Mouse (Mus musculus) neural tube, embryonic 11.5 days (tissue): ENCODE results near the gene Plxdc2. TPM values are rescaled to one million over a fixed set of nuclear protein-coding genes. Genes with fewer than 3 reads are reported as not detected.

Source experiments
- ATAC-seq: fragments of 200-750 bp; cut with Nextera tagmentation; 2 replicates; pipeline ENCODE4 v1.8.0; 2017; ENCODE audit warnings: moderate number of reproducible peaks, mild to moderate bottlenecking, moderate TSS enrichment, moderate library complexity; ENCODE audit not compliant: insufficient read depth, low FRiP score, low TSS enrichment
- DNase-seq: peaks from one replicate; pipeline ENCODE4 v3.0.0-alpha.2; 2015; ENCODE audit warnings: low spot score
- H3K27ac ChIP-seq: fragments of 300-500 bp; sonication (generic); 2 replicates; pipeline ENCODE4 v1.5.1; 2014; ENCODE audit warnings: low read depth, mild to moderate bottlenecking, low read length
- H3K27me3 ChIP-seq: fragments of 300-500 bp; sonication (generic); 2 replicates; pipeline ENCODE4 v1.6.1; 2014; ENCODE audit warnings: mild to moderate bottlenecking, low read length, mixed read lengths; ENCODE audit not compliant: control insufficient read depth, insufficient read depth
- H3K36me3 ChIP-seq: fragments of 300-500 bp; sonication (generic); 2 replicates; pipeline ENCODE4 v1.6.1; 2014; ENCODE audit warnings: mild to moderate bottlenecking, low read length, moderate library complexity, mixed read lengths; ENCODE audit not compliant: control insufficient read depth, insufficient read depth
- H3K4me1 ChIP-seq: fragments of 300-500 bp; sonication (generic); 2 replicates; pipeline ENCODE4 v1.6.1; 2014; ENCODE audit warnings: low read length, mixed read lengths; ENCODE audit not compliant: control insufficient read depth, insufficient read depth
- H3K4me2 ChIP-seq: fragments of 300-500 bp; sonication (generic); 2 replicates; pipeline ENCODE4 v1.6.1; 2014; ENCODE audit warnings: low read depth, mild to moderate bottlenecking, moderate library complexity
- H3K4me3 ChIP-seq: fragments of 300-500 bp; sonication (generic); 2 replicates; pipeline ENCODE4 v1.5.1; 2014; ENCODE audit warnings: low read depth, low read length
- H3K9ac ChIP-seq: fragments of 300-500 bp; sonication (generic); 2 replicates; pipeline ENCODE4 v1.6.1; 2014; ENCODE audit warnings: mild to moderate bottlenecking, low read length
- H3K9me3 ChIP-seq: fragments of 300-500 bp; sonication (generic); 2 replicates; pipeline ENCODE4 v1.6.1; 2016; ENCODE audit warnings: low read length; ENCODE audit not compliant: control insufficient read depth
- WGBS: fragments of 180-500 bp; shearing (Covaris S2); extraction: QIAGEN DNeasy Blood & Tissue Kit; methylation state at CpG from one replicate; pipeline ENCODE4 v1.1.7; 2014; 5-methylcytosine and 5-hydroxymethylcytosine counted together
- polyA plus RNA-seq: library from polyadenylated mRNA; unstranded; fragments of >200 nt; fragmentation: Nextera tagmentation; extraction: Ambion mirVana; gene quantifications from 2 replicates; pipeline ENCODE4 v1.2.1, GENCODE M21; 2014

The Plxdc2 gene
- polyA plus RNA-seq, 1 experiment from 2014 or later, result 22.2 TPM

DNA sequence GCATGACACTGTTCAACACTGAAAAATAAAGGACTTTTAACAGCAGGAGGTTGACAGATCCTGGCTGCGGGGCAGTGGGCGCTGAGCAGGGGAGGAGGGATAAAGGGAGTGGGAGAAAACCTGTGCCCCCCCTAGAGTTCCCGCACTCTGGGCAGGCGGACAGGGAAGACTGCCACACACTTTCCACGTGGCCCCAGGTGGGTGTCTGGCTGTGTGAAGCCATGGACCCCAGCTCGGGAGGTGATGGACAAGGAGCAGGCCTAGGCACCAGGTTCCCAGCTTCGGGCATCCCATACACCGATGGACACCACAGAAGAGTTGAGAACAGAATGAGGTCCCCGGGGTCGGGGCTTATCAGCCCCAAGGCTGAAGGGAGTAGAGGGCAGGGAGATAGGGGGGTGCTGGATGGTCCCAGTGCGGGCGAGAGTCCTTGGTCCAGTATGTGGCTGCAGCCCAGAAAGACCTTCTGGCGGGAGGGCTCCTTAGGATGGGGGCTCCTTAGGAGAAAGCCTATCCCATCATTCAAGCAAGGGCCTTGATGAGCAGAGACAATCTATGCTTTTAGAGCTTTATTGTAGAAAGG lies 215.2 kb downstream of the Plxdc2 start:
- Histone ChIP-seq H3K4me1 (no peaks in the 10 kb centered on the region), H3K27me3 (no peaks in the 10 kb centered on the region), H3K27ac (no peak overlapping the region), H3K36me3 (no peaks in the 10 kb centered on the region), H3K4me2 (no peak overlapping the region), H3K9me3 (no peaks in the 10 kb centered on the region), H3K9ac (no peak overlapping the region), H3K4me3 (no peak overlapping the region)
- ATAC-seq (no peak), DNase-seq (no peak)
- 86% methylated on average over 13 of the region's 13 CpGs for WGBS

DNA sequence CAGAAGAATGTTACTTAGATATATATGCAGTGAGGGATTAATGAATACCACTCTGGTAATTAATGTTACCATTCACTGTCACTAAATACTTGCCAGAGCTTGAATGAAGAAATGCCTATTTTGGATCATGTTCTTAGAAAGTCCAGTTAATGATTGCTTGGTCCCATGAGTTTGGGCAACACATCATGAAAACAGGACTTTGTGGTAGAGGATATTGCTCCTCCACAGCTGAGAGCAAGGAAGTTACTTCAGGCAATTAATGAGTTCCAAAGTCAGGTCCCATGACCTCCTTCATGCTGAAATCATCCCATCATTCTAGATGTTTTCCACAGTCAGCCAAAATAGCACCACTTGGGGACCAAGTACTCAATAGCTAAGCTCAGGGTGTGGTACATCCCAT lies 220.5 kb downstream of the Plxdc2 start:
- Histone ChIP-seq H3K9me3 (no peaks in the 10 kb centered on the region), H3K4me1 (no peaks in the 10 kb centered on the region), H3K27me3 (no peaks in the 10 kb centered on the region), H3K36me3 (no peaks in the 10 kb centered on the region), H3K27ac (no peak overlapping the region), H3K4me3 (no peak overlapping the region), H3K4me2 (no peak overlapping the region), H3K9ac (no peak overlapping the region)
- DNase-seq, result no peak
- ATAC-seq, result no peak

DNA sequence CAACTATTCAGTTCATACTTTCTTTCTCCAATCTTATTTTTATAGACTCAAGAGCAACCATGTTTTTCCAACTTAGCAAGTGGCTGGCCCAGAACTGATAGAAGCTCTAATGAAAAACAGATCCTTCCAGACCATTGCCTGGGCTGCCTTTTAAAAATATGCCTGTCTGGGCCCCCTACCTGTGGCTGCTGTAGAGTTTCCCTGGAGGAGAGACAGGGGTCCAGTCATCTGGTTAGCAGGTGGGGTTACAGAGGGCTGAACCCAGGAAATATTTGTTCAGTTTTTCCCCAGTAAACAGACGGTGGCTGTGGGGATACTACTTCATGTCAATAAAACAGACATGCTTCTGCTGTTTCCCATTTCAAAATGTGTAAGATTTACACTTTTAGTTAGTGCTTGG lies 222.0 kb downstream of the Plxdc2 start:
- ATAC-seq (no peak), DNase-seq (no peak)
- no peak overlapping the region for H3K9ac ChIP-seq
- no peaks in the 10 kb centered on the region for H3K9me3 ChIP-seq
- H3K4me2 ChIP-seq, result no peak overlapping the region
- H3K4me3 ChIP-seq, result no peak overlapping the region
- WGBS, result 57% methylated on average over 1 of the region's 1 CpGs
- H3K36me3 ChIP-seq, result no peaks in the 10 kb centered on the region
- H3K27me3 ChIP-seq, result no peaks in the 10 kb centered on the region
- no peak overlapping the region for H3K27ac ChIP-seq
- H3K4me1 ChIP-seq, result no peaks in the 10 kb centered on the region

DNA sequence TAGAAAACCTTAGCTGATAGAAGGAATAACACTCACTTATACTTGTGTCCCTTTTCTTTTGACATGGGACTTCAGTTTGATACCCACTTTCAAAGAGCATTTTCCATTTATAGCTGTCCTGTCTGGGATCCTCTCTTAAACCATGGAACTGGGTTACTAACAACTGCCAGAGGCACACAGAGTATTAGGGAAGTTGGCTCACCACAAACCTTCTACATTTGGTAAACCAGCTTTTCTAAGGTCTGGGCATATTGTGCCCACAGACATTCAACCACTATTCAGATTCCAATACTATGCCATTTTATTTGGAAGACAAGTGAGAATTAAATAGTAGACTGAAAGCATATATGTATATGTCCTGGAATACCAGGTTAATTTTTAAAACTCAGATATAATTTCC lies 232.4 kb downstream of the Plxdc2 start:
- no peaks in the 10 kb centered on the region for H3K4me1 ChIP-seq
- H3K36me3 ChIP-seq, result no peaks in the 10 kb centered on the region
- no peak overlapping the region for H3K4me3 ChIP-seq
- H3K9ac ChIP-seq, result no peak overlapping the region
- ATAC-seq, result no peak
- no peak for DNase-seq
- H3K4me2 ChIP-seq, result no peak overlapping the region
- no peak overlapping the region for H3K27ac ChIP-seq
- H3K9me3 ChIP-seq, result no peaks in the 10 kb centered on the region
- H3K27me3 ChIP-seq, result no peaks in the 10 kb centered on the region

DNA sequence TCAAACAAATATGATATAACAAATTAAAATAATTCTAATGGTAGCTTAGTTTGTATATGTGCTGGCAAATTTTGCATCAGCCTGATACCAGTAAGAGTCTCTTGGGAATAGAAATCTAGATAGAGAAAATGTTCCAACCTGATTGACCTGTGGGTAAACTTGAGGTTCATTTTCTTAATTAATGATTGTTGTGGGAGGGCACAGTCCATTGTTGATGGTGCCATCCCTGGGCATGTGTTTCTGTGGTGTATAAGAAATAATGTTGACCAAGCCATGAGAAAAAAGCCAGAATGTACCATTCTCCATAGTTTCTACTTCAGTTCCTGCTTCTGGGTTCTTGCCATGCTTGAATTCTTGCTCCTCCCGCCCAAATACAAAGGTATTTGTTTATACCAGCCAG lies 239.3 kb downstream of the Plxdc2 start:
- Histone ChIP-seq H3K9me3 (no peaks in the 10 kb centered on the region), H3K4me1 (no peaks in the 10 kb centered on the region), H3K4me3 (no peak overlapping the region), H3K27me3 (no peaks in the 10 kb centered on the region), H3K27ac (no peak overlapping the region), H3K9ac (no peak overlapping the region), H3K4me2 (no peak overlapping the region), H3K36me3 (no peaks in the 10 kb centered on the region)
- WGBS, result 64% methylated on average over 1 of the region's 1 CpGs
- ATAC-seq, result no peak
- DNase-seq, result no peak

DNA sequence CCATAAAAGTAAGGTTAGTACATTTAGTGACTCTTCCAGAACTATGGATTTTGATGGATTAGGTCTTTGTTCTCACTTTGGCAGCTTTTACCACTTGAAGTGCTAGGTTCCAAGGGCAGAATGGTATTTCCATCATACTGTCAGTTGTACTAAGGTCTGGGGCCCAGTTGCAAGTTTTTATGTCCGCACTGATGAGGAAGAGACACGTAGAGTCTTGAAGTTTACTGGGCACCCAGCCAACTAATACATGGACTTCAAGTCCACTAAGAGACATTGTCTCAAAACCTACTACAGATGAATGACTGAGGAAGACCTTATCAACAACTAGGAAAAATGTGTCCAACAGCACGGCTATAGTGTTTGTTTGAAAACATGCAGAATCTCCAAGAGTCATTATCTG lies 242.1 kb downstream of the Plxdc2 start:
- Histone ChIP-seq H3K4me1 (no peaks in the 10 kb centered on the region), H3K4me3 (no peak overlapping the region), H3K9ac (no peak overlapping the region), H3K36me3 (no peaks in the 10 kb centered on the region), H3K27ac (no peak overlapping the region), H3K4me2 (no peak overlapping the region), H3K27me3 (no peaks in the 10 kb centered on the region), H3K9me3 (no peaks in the 10 kb centered on the region)
- ATAC-seq (no peak), DNase-seq (no peak)
- WGBS, result 69% methylated on average over 3 of the region's 3 CpGs

DNA sequence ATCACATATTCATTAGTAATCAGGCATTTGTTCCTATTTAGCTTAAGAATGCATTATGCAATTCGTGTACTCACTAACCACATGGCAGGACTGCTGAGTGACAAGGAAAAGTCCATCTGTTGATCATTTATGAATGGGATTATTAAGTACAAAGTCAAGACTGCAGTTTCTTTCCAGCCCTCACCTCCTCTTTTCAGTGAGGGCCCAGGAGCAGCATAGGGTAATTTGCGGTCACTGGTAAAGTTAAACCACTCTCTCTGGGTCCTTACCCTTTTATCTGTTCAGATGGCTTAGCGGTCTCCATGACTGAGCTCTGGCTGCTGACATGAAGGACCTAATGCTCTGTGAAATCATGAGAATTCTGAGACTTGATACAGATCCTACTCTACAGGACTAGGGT lies 248.2 kb downstream of the Plxdc2 start:
- H3K27ac ChIP-seq, result no peak overlapping the region
- no peaks in the 10 kb centered on the region for H3K4me1 ChIP-seq
- H3K36me3 ChIP-seq, result no peaks in the 10 kb centered on the region
- ATAC-seq (no peak), DNase-seq (no peak)
- WGBS, result 85% methylated on average over 3 of the region's 3 CpGs
- H3K9ac ChIP-seq, result no peak overlapping the region
- no peak overlapping the region for H3K4me3 ChIP-seq
- H3K27me3 ChIP-seq, result no peaks in the 10 kb centered on the region
- no peak overlapping the region for H3K4me2 ChIP-seq
- no peaks in the 10 kb centered on the region for H3K9me3 ChIP-seq

DNA sequence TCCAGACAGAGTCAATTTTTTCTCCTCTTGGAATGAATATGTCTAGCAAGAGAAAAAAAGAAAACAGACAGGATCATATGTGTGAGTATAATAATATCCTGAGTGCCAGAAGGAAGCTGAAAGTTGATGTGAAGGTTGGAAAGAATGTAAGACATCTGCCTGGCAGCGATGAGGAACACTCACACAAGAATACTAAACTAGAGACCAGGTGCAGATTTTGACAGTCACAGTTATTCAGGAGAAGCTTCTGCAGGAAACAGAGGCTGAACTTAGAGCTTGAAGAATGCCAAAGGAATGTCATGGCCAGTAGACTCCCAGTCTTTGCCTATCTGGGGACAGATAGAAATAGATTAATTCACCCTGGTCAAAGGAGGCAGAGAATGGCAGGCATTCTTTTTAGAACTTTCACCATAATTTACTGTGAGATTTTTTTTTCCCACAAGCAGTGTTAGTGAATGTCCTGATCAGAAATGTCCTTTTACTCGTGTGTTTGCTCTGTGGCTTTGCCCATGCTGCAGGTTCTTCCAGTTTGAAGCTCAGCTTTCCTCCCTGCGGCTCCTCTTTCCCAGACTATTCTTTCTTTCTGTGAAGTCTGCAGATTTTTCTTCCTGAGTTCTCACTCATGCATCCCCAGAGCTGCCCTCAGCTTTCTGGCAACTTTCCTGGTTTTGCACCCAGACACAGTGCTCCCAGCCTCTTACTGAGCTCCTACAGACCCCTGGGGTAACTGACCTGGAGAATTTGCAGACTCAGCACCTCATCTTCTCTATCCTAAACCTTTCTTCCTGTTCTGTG lies 251.9 kb downstream of the Plxdc2 start:
- WGBS, result 59% methylated on average over 3 of the region's 3 CpGs
- H3K9ac ChIP-seq, result no peak overlapping the region
- H3K27ac ChIP-seq, result no peak overlapping the region
- H3K4me2 ChIP-seq, result no peak overlapping the region
- H3K36me3 ChIP-seq, result no peaks in the 10 kb centered on the region
- H3K27me3 ChIP-seq, result no peaks in the 10 kb centered on the region
- no peak for ATAC-seq
- DNase-seq, result no peak
- H3K4me3 ChIP-seq, result no peak overlapping the region
- no peaks in the 10 kb centered on the region for H3K4me1 ChIP-seq
- H3K9me3 ChIP-seq, result no peaks in the 10 kb centered on the region

DNA sequence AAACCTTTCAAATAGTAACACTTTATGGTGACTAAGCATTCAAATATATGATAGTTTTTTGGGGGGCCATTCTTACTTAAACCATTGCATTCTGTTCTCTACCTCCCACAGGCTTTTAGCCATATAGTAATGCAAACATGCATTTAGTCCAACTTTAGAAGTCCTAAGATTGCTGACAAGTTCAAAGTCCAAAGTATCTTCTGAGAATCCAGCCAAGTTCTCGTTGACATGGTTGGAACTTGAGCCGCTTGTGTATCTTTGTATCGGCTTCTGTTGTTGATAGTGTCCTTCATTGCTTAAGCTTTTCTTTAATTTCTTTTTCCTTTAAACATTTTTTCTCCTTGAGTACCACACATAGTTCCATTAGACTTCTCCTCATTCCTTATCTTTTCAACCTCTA lies 286.0 kb downstream of the Plxdc2 start:
- Histone ChIP-seq H3K36me3 (no peaks in the 10 kb centered on the region), H3K9ac (no peak overlapping the region), H3K27ac (no peak overlapping the region), H3K4me3 (no peak overlapping the region), H3K4me2 (no peak overlapping the region), H3K9me3 (no peaks in the 10 kb centered on the region), H3K27me3 (no peaks in the 10 kb centered on the region), H3K4me1 (no peaks in the 10 kb centered on the region)
- DNase-seq (no peak), ATAC-seq (no peak)
- 95% methylated on average over 3 of the region's 3 CpGs for WGBS
